Mouse (Mus musculus): ENCODE measurements around the gene Gstm4. TPM values are rescaled to one million over a fixed set of nuclear protein-coding genes. Genes with fewer than 3 reads are reported as not detected.
A peak's percentile ranks its signal among the peaks of the same experiment; 100 is the strongest.

Gstm4 gene
- polyA plus RNA-seq, 1 experiment from 2014 or later: 13.8 TPM

- no peaks in the 10 kb centered on the region for H3K27me3 ChIP-seq
- peak overlapping the region; percentile 80 for H3K9ac ChIP-seq (replicated peaks)
- 0% methylated on average over 14 of the region's 14 CpGs for WGBS
- peak overlapping the region; percentile 99 for H3K4me2 ChIP-seq (replicated peaks)
- ATAC-seq: peak; percentile 91
- H3K4me1 ChIP-seq (replicated peaks): peaks cover 58% of the 10 kb centered on the region
- H3K36me3 ChIP-seq: peaks cover 5% of the 10 kb centered on the region
- H3K9me3 ChIP-seq: no peaks in the 10 kb centered on the region
- peak overlapping the region; percentile 66 for H3K4me3 ChIP-seq (replicated peaks)
- peak overlapping the region; percentile 88 for H3K27ac ChIP-seq
Measured at GRCm38 (mm10) chr3:108085281-108085720, 40.6 kb upstream of the Gstm4 start.

GRCm38 (mm10) chr3:108084767-108085270 lies 40.1 kb upstream of the Gstm4 start:
- Histone ChIP-seq H3K9ac (replicated peaks) (peak overlapping the region; percentile 80), H3K9me3 (no peaks in the 10 kb centered on the region), H3K4me2 (replicated peaks) (peak overlapping the region; percentile 99), H3K27me3 (no peaks in the 10 kb centered on the region), H3K4me3 (replicated peaks) (peak overlapping the region; percentile 66), H3K36me3 (peaks cover 10% of the 10 kb centered on the region), H3K27ac (peak overlapping the region; percentile 88), H3K4me1 (replicated peaks) (peaks cover 58% of the 10 kb centered on the region)
- WGBS: 15% methylated on average over 13 of the region's 13 CpGs
- ATAC-seq: peak; percentile 49

- no peaks in the 10 kb centered on the region for H3K27me3 ChIP-seq
- H3K9ac ChIP-seq (replicated peaks): no peak overlapping the region
- 80% methylated on average over 4 of the region's 4 CpGs for WGBS
- ATAC-seq: no peak
- H3K27ac ChIP-seq: no peak overlapping the region; the same call in 1 of the 2 replicates
- no peaks in the 10 kb centered on the region for H3K9me3 ChIP-seq
- H3K4me2 ChIP-seq (replicated peaks): peak overlapping the region; percentile 99
- H3K36me3 ChIP-seq: peaks cover 18% of the 10 kb centered on the region
- H3K4me3 ChIP-seq (replicated peaks): 0 out of 2 replicates have a peak overlapping the region, but pooled peaks have one; percentile 66
- H3K4me1 ChIP-seq (replicated peaks): peaks cover 58% of the 10 kb centered on the region
Measured at GRCm38 (mm10) chr3:108083904-108084407, 39.3 kb upstream of the Gstm4 start.

GRCm38 (mm10) chr3:108083161-108083560 lies 38.5 kb upstream of the Gstm4 start:
- no peak for ATAC-seq
- H3K36me3 ChIP-seq: peaks cover 25% of the 10 kb centered on the region
- H3K9ac ChIP-seq (replicated peaks): peak overlapping the region; percentile 20; the same call in 1 of the 2 replicates
- WGBS: 57% methylated on average over 2 of the region's 2 CpGs
- no peak overlapping the region for H3K27ac ChIP-seq
- 0 out of 2 replicates have a peak overlapping the region, but pooled peaks have one; percentile 38 for H3K4me2 ChIP-seq (replicated peaks)
- no peak overlapping the region for H3K4me3 ChIP-seq (replicated peaks)
- H3K4me1 ChIP-seq (replicated peaks): peaks cover 58% of the 10 kb centered on the region
- H3K9me3 ChIP-seq: no peaks in the 10 kb centered on the region
- no peaks in the 10 kb centered on the region for H3K27me3 ChIP-seq

- H3K9ac ChIP-seq (replicated peaks): peak overlapping the region; percentile 44
- peaks cover 58% of the 10 kb centered on the region for H3K4me1 ChIP-seq (replicated peaks)
- no peaks in the 10 kb centered on the region for H3K9me3 ChIP-seq
- 67% methylated on average over 1 of the region's 1 CpGs for WGBS
- no peak overlapping the region; the same call in 1 of the 2 replicates for H3K4me3 ChIP-seq (replicated peaks)
- ATAC-seq: no peak
- peaks cover 30% of the 10 kb centered on the region for H3K36me3 ChIP-seq
- H3K4me2 ChIP-seq (replicated peaks): peak overlapping the region; percentile 38
- no peaks in the 10 kb centered on the region for H3K27me3 ChIP-seq
- peak overlapping the region; percentile 30; the same call in 1 of the 2 replicates for H3K27ac ChIP-seq
Measured at GRCm38 (mm10) chr3:108082251-108082875, 37.7 kb upstream of the Gstm4 start.

- Histone ChIP-seq H3K9ac (replicated peaks) (peak overlapping the region; percentile 44), H3K27me3 (no peaks in the 10 kb centered on the region), H3K4me1 (replicated peaks) (peaks cover 56% of the 10 kb centered on the region), H3K4me2 (replicated peaks) (peak overlapping the region; percentile 38), H3K4me3 (replicated peaks) (no peak overlapping the region; the same call in 1 of the 2 replicates), H3K9me3 (no peaks in the 10 kb centered on the region), H3K36me3 (peaks cover 37% of the 10 kb centered on the region), H3K27ac (peak overlapping the region; percentile 30; the same call in 1 of the 2 replicates)
- WGBS: 59% methylated on average over 4 of the region's 4 CpGs
- ATAC-seq: no peak
Measured at GRCm38 (mm10) chr3:108081681-108082080, 37.0 kb upstream of the Gstm4 start.

- Histone ChIP-seq H3K9me3 (no peaks in the 10 kb centered on the region), H3K4me2 (replicated peaks) (no peak overlapping the region), H3K9ac (replicated peaks) (no peak overlapping the region), H3K4me3 (replicated peaks) (no peak overlapping the region), H3K27ac (no peak overlapping the region), H3K27me3 (no peaks in the 10 kb centered on the region), H3K4me1 (replicated peaks) (peaks cover 20% of the 10 kb centered on the region), H3K36me3 (peaks cover 69% of the 10 kb centered on the region)
- WGBS: 92% methylated on average over 9 of the region's 9 CpGs
- ATAC-seq: no peak
Measured at GRCm38 (mm10) chr3:108076836-108077235, 32.1 kb upstream of the Gstm4 start.

- H3K9ac ChIP-seq (replicated peaks): no peak overlapping the region
- H3K27ac ChIP-seq: peak overlapping the region; percentile 30; the same call in 1 of the 2 replicates
- H3K27me3 ChIP-seq: no peaks in the 10 kb centered on the region
- 66% methylated on average over 10 of the region's 10 CpGs for WGBS
- no peak overlapping the region for H3K4me2 ChIP-seq (replicated peaks)
- H3K4me3 ChIP-seq (replicated peaks): no peak overlapping the region
- H3K4me1 ChIP-seq (replicated peaks): peaks cover 12% of the 10 kb centered on the region
- peaks cover 45% of the 10 kb centered on the region for H3K36me3 ChIP-seq
- peak; percentile 53 for ATAC-seq
- H3K9me3 ChIP-seq: no peaks in the 10 kb centered on the region
Measured at GRCm38 (mm10) chr3:108072983-108073569, 28.4 kb upstream of the Gstm4 start.

GRCm38 (mm10) chr3:108070295-108071293 lies 25.9 kb upstream of the Gstm4 start:
- Histone ChIP-seq H3K4me2 (replicated peaks) (no peak overlapping the region), H3K9ac (replicated peaks) (no peak overlapping the region), H3K27ac (no peak overlapping the region), H3K4me3 (replicated peaks) (no peak overlapping the region), H3K36me3 (peaks cover 21% of the 10 kb centered on the region), H3K4me1 (replicated peaks) (peaks cover 12% of the 10 kb centered on the region), H3K27me3 (no peaks in the 10 kb centered on the region), H3K9me3 (no peaks in the 10 kb centered on the region)
- no peak for ATAC-seq
- 67% methylated on average over 10 of the region's 10 CpGs for WGBS

- WGBS: 82% methylated on average over 13 of the region's 13 CpGs
- no peak for ATAC-seq
Measured at GRCm38 (mm10) chr3:108069231-108069870, 24.7 kb upstream of the Gstm4 start.

GRCm38 (mm10) chr3:108068826-108069225 lies 24.1 kb upstream of the Gstm4 start:
- WGBS: 46% methylated on average over 1 of the region's 1 CpGs
- peaks cover 10% of the 10 kb centered on the region for H3K4me1 ChIP-seq (replicated peaks)
- no peak overlapping the region for H3K27ac ChIP-seq
- H3K4me2 ChIP-seq (replicated peaks): no peak overlapping the region
- H3K9ac ChIP-seq (replicated peaks): no peak overlapping the region
- H3K9me3 ChIP-seq: no peaks in the 10 kb centered on the region
- H3K4me3 ChIP-seq (replicated peaks): no peak overlapping the region
- ATAC-seq: no peak
- H3K27me3 ChIP-seq: no peaks in the 10 kb centered on the region
- peaks cover 4% of the 10 kb centered on the region; the same call in 1 of the 2 replicates for H3K36me3 ChIP-seq

More at GRCm38 (mm10) chr3:108069231-108069870, 24.7 kb upstream of the Gstm4 start:
- no peak overlapping the region for H3K4me2 ChIP-seq (replicated peaks)
- peaks cover 9% of the 10 kb centered on the region for H3K36me3 ChIP-seq
- no peak overlapping the region for H3K9ac ChIP-seq (replicated peaks)
- H3K4me1 ChIP-seq (replicated peaks): peaks cover 12% of the 10 kb centered on the region
- no peak overlapping the region for H3K4me3 ChIP-seq (replicated peaks)
- no peak overlapping the region for H3K27ac ChIP-seq
- H3K27me3 ChIP-seq: no peaks in the 10 kb centered on the region
- H3K9me3 ChIP-seq: no peaks in the 10 kb centered on the region
